Mouse (Mus musculus): ENCODE data around the gene Slc25a21.

Gene Slc25a21

DNA sequence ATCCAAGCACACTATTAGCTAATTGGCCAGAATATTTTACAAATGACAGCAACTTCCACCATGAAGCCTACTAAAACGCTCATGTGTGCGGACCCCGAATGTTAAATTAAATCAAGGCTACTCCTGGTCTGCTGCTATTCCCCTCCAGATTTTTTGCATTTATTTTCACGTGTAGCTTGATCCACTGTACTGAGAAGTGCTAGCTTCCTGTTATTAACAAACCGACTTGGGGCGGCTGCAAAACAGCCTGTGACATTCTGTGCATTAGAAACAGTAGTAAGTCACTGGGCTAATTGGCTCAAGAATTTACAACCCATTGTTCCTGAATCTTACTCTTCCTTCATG is 478.6 kb downstream of the Slc25a21 start:
- no peak for DNase-seq

DNA sequence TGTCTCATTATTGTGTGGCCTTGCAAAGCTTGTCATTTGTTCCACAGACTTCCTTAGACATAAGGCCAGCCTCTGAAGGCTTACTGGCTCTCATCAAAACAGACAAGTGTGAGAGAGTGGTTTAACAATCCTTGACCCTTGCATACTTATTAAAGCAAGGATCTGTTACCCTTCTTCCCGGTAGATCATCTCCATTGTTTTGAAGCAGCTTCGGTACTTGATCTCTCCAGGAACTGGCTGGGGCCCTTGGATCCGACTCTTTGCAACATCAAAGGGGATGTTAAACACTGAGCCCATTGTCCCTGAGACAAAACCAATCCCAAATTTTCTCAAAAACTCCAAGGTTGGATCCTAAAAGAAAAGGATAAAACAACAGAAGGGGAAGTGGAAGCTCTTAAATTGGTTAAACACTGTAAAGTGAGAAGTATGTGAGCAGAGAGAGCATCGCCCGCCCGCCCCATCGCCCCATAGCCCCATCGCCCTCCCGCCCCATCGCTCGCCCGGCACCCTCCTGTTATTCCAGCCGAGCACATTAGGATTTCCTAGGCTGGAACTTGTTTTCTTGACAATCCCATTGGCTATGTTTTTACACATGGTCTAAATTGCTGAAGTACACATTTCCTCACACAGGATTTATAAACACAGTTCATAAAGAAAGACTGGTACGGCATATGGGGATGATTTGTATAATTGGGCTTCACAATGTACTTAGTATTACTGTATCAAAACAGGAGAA is 479.1 kb downstream of the Slc25a21 start:
- no peak for DNase-seq

- DNase-seq, result no peak
Observed at GRCm38 (mm10) chr12:56701004-56701403, 496.3 kb downstream of the Slc25a21 start.

GRCm38 (mm10) chr12:56699915-56700900 is 497.1 kb downstream of the Slc25a21 start:
- DNase-seq, result no peak

GRCm38 (mm10) chr12:56699351-56699750 is 497.9 kb downstream of the Slc25a21 start:
- no peak for DNase-seq

- no peak for DNase-seq
Observed at GRCm38 (mm10) chr12:56698191-56698980, 498.9 kb downstream of the Slc25a21 start.

DNA sequence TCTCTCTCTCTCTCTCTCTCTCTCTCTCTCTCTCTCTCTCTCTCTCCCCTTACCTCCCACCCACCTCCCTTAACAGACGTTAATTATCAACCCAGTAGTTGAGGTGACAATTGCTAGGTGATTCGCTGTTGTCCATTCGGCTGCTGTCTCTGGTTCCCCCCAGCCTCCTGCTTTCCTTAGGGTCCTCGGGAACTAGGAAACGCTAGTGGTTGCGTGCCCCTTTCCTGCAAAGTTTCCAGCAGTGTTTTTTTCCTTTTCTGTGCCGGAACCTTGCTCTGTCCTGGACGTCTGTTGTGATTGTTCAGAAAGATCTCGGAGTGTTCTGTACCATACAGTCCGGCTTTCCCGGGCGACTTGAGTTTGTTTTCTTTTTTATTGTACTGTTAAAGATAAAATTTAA is 499.5 kb downstream of the Slc25a21 start:
- DNase-seq, result no peak

DNA sequence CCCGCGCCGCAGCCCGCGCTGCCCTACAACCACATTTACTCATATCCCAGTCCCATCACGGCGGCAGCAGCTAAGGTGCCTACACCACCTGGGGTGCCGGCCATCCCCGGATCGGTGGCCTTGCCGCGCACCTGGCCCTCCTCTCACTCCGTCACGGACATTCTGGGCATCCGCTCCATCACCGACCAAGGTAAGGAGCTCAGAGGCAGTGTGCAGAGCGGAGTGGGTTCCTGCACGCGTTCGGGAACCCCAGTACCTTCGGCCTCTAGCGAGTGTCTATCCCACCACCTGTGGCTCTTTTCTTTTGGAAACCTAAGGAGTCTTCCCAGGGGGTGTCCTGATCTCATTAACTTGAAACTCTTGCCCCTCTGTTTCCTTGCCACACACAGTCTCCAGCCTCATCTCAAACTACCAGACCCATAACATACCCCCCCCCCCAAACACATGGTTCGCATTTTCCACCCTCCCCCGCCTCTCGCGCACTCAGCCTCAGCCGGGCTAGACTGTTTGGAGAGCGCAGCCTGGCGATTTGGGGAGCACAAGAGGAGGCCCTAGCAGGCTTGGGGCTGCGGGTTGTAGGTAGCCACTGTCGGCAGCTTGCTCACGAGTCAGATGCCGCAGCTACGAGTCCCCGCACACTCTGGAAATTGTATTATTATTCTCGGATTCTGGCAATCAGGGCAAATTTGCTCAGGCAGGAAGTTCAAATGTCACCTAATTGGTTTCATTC is 500.1 kb downstream of the Slc25a21 start:
- no peak for DNase-seq

GRCm38 (mm10) chr12:56696174-56697010 is 500.9 kb downstream of the Slc25a21 start:
- no peak for DNase-seq

GRCm38 (mm10) chr12:56695358-56696173 is 501.7 kb downstream of the Slc25a21 start:
- DNase-seq, result no peak

DNA sequence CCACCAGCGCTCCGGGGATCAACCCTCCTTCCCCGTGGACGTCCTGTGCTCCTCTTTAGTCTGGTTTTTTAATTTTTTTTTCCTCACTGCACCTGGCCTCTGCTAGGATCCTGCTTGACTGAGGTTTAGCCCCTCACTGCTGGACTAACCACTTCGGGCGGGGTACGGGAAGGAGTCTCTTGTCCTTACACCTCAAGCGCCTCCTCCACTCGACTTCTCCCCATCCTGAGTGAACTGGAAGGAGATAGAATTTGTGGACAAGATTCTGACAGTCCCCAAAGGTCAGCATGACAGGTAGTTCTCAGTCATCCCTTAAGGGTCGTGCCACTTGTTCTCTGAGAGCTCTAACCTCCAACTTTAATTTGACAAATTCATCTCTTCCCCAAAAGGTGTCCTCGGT is 502.3 kb downstream of the Slc25a21 start:
- no peak for DNase-seq

- DNase-seq, result no peak
Observed at GRCm38 (mm10) chr12:56694361-56694760, 502.9 kb downstream of the Slc25a21 start.

DNA sequence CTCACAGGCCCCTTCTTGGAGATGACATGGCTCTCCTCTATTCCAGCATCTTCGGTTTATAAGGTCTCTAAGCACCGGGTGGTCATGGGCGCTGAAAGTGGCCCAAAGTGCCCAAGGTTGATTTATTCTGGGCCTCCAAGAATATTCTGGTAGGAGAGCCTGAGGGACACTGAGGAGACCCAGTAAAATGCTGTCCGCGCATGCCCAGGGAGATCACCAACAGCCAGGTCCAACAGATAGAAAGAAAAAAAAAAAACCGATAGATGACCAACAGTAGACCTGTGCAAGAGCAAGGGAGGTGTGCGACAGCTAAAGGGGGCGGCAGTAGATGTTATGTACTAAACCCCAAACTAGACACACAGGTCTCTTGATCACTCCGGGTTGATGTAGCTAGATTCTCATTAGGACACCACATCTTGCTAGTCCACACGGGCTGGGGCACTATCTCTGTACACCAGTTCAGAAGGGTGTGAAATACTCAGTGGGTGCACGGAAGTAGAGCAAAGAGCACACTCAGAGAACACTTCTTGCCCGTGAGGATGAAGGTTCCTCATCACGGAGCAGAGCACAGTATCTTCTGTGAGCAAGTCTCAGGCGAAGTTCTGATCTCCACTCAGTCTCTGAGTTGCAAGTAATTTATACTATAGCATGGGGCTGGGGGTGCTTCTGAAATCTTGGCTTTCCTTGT is 503.7 kb downstream of the Slc25a21 start:
- no peak for DNase-seq

- no peak for DNase-seq
Observed at GRCm38 (mm10) chr12:56692536-56692935, 504.7 kb downstream of the Slc25a21 start.

DNA sequence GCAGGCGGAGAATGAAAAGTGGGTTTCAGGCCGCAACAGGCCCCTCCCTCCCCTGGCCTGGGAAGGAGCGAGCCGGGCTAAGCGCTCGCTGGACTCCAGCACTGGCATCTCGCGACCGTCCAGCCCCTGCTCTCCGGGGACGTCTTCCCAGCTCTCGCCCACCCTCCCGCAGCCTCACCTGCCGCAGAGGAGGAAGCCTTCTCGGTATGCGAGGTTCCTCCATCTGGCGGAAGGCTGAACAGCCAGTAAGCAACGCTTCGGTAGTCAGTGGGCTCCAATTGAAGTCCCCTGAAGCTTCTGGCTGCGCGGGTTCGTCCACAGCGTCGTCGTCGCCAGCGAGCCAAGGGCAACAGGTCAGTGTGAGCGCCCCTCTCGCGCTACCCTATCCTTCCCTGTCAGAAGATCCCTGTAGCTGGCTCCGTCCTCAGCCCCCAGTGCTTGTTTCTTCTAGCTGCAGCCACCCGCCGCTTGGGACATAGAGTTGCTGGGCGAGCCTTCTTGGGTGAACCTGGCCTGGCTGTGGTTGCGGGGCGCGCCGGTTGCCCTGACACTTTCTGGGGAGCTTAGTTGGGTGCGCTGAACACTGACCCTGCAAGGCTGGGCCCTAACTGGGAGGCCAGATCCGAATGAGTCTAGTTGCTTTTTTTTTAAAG is 505.7 kb downstream of the Slc25a21 start, which contains the start of gene Pax9:
Pax9 (plus strand) TSS at position 341 of the 653 bp plus-strand sequence.
- DNase-seq, result no peak

GRCm38 (mm10) chr12:56691001-56691400 is 506.3 kb downstream of the Slc25a21 start:
- no peak for DNase-seq

DNA sequence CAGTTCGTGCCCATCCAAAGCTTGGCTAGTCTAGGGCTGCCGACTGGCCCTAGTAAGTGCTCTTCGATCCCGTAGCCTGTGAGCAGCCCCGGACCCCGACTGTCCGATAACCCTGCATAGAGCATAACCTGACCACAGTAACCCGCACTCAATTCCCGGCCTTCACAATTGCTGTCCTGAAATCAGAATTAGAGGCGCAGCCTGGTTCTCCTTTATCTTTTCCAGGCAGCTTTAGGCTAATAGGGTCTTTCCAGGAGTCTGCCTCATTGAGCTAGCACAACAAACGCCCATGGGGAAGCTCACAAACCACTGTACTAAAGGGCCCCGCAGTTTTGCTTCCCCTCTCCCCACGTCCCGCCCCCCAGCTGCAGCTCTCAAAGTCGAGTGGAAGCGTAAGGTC is 506.9 kb downstream of the Slc25a21 start:
- no peak for DNase-seq

DNA sequence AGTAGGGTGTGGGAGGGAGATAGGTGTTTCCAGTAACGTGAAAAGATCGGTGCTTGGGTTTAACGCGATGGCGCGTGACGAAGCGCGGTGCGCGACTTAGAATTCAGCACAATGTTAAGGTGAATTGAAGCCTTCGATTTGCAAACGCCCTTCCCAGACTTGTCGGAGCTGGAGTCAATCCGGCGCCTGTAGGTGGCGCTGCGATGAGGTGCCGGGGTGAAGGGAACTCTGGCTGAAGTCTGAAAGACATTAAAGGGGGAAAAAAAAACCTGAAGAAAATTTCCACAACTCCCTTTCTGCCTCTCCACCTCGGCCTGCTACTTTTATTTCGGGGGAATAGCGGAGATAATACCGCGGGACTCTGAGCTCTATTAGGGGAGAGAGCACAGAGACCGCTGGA is 507.5 kb downstream of the Slc25a21 start:
- no peak for DNase-seq

DNA sequence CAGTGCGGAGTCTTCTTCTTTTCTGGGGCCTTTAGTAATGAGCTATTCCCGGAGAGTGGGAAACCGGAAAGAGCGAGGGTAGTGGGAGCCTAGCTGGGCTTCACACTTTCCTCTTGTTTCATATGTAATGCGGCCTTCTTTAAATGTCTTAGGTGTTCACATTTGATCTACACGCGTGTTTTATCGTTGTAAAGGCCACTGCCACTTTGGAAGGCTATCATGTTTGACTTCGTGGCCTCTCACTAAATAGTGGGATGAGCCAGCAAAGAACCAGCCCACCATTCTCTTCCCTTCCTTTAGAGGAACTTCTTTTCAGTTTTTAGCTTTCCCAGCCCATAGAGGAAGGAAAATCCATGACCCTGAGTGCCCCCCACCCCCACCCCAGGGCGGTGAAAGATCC is 507.9 kb downstream of the Slc25a21 start:
- no peak for DNase-seq
